In the genomic region with DNA sequence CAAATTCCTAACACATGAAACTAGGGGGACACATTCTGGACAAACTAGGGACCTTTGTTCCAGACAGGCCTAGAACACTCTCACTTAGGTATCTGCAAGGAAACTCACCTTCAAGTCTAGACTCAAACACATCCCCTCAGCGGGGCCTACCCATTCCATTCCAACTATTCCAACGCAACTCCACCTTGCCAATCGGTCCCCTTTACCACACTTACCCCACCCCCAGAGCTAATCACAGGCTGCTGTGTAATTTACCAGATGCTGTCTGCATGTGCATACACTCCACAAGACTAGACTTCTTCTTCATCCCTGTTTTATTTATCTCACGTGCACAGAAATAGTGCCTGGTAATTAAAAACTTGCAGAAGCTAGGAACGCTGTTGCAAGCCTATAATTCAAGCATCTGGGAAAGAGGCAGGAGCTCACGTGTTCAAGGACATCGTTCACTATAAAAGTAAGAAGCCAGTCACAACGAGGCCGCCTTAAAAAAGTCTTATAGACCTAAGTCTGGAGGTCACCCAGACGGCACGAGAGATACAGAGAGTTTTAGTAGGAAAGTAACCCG, we compare ENCODE assay signal across 8 mouse cellular contexts. TPM values are rescaled to one million over a fixed set of nuclear protein-coding genes. Genes with fewer than 3 reads are reported as not detected.
DNase-seq lines count a peak whose midpoint lies in the region; ATAC-seq and TF ChIP-seq lines count a peak whose summit lies in the region.

No protein-coding gene starts in this region.

- peak overlapping the region; percentile 71 for H3K4me2 ChIP-seq in forebrain, embryonic 11.5 days (ENCODE audit: low read depth, low read length, severe bottlenecking)
- H3K4me2 ChIP-seq in limb, embryonic 13.5 days (replicated peaks) = peak overlapping the region; percentile 74
- peak overlapping the region; percentile 67 for H3K4me2 ChIP-seq in stomach, postnatal 0 days (replicated peaks; ENCODE audit: low read depth)

- peaks cover 55% of the 10 kb centered on the region for H3K4me1 ChIP-seq in E14TG2a.4 (replicated peaks; ENCODE audit: low read depth, low read length)
- H3K4me1 ChIP-seq in forebrain, embryonic 11.5 days (replicated peaks; ENCODE audit: control insufficient read depth, insufficient read depth, low read length) = peaks cover 6% of the 10 kb centered on the region; the same call in 1 of the 2 replicates
- peaks cover 11% of the 10 kb centered on the region for H3K4me1 ChIP-seq in limb, embryonic 13.5 days
- no peaks in the 10 kb centered on the region for H3K4me1 ChIP-seq in stomach, postnatal 0 days (replicated peaks; ENCODE audit: control insufficient read depth, insufficient read depth)

- no peaks in the 10 kb centered on the region for H3K9me3 ChIP-seq in E14TG2a.4 (ENCODE audit: low read length)
- H3K9me3 ChIP-seq in forebrain, embryonic 11.5 days (ENCODE audit: control insufficient read depth, low read length) = no peaks in the 10 kb centered on the region
- H3K9me3 ChIP-seq in limb, embryonic 13.5 days = no peaks in the 10 kb centered on the region
- H3K9me3 ChIP-seq in stomach, postnatal 0 days (ENCODE audit: control insufficient read depth, low read length) = no peaks in the 10 kb centered on the region

- intact Hi-C loops in gastrocnemius, adult 2 months (cut with DNase I) = loop anchor here (1.0 kb wide), 1 partner anchor 61 kb away; no protein-coding TSS in a partner anchor

- H3K9ac ChIP-seq in forebrain, embryonic 11.5 days (ENCODE audit: low read length) = peak overlapping the region; percentile 83
- peak overlapping the region; percentile 91 for H3K9ac ChIP-seq in limb, embryonic 13.5 days
- H3K9ac ChIP-seq in stomach, postnatal 0 days (ENCODE audit: low read length) = peak overlapping the region; percentile 89

- H3K27me3 ChIP-seq in E14TG2a.4 (ENCODE audit: insufficient read depth, low read length) = no peaks in the 10 kb centered on the region
- no peaks in the 10 kb centered on the region for H3K27me3 ChIP-seq in forebrain, embryonic 11.5 days (ENCODE audit: control insufficient read depth, insufficient read depth, low read length)
- no peaks in the 10 kb centered on the region for H3K27me3 ChIP-seq in limb, embryonic 13.5 days
- H3K27me3 ChIP-seq in stomach, postnatal 0 days (ENCODE audit: control insufficient read depth, insufficient read depth, low read length) = no peaks in the 10 kb centered on the region

- TF ChIP-seq EP300 in stomach, postnatal 0 days (optimal IDR thresholded peaks at IDR 0.05) = no peak

- peaks cover 39% of the 10 kb centered on the region for H3K36me3 ChIP-seq in E14TG2a.4 (ENCODE audit: insufficient read depth, low read length)
- H3K36me3 ChIP-seq in forebrain, embryonic 11.5 days (ENCODE audit: control insufficient read depth, insufficient read depth, low read length) = no peaks in the 10 kb centered on the region
- H3K36me3 ChIP-seq in limb, embryonic 13.5 days = peaks cover 17% of the 10 kb centered on the region
- no peaks in the 10 kb centered on the region; the same call in 1 of the 2 replicates for H3K36me3 ChIP-seq in stomach, postnatal 0 days (ENCODE audit: control insufficient read depth, insufficient read depth, low read length)

- ATAC-seq in forebrain, embryonic 11.5 days (replicated peaks; ENCODE audit: low FRiP score) = no peak
- ATAC-seq in limb, embryonic 13.5 days (ENCODE audit: low FRiP score, low read depth) = no peak
- ATAC-seq in stomach, postnatal 0 days (ENCODE audit: low FRiP score, low TSS enrichment) = no peak
- ATAC-seq in inflammation-experienced regulatory T-cells, adult 6 months = no peak

- H3K27ac ChIP-seq in gastrocnemius, adult 2 months = peak overlapping the region; percentile 97
- H3K27ac ChIP-seq in forebrain, embryonic 11.5 days (ENCODE audit: low read depth, low read length) = no peak overlapping the region
- no peak overlapping the region for H3K27ac ChIP-seq in limb, embryonic 13.5 days
- peak overlapping the region; percentile 88 for H3K27ac ChIP-seq in stomach, postnatal 0 days (replicated peaks)

- no peak for TF ChIP-seq CTCF in gastrocnemius, adult 2 months (IDR thresholded peaks at IDR 0.05)
- TF ChIP-seq CTCF in E14TG2a.4 (conservative IDR thresholded peaks at IDR 0.05; ENCODE audit: low read length) = no peak
- TF ChIP-seq CTCF in stomach, postnatal 0 days (IDR thresholded peaks at IDR 0.05; ENCODE audit: low read depth) = no peak

- 30% methylated on average over 12 of the region's 12 CpGs for WGBS in forebrain, embryonic 11.5 days
- 12% methylated on average over 12 of the region's 12 CpGs for WGBS in limb, embryonic 13.5 days
- WGBS in stomach, postnatal 0 days = 12% methylated on average over 12 of the region's 12 CpGs

- H3K4me3 ChIP-seq in gastrocnemius, adult 2 months = peak overlapping the region; percentile 91
- peak overlapping the region; percentile 99 for H3K4me3 ChIP-seq in E14TG2a.4 (replicated peaks; ENCODE audit: low read length)
- peak overlapping the region; percentile 84 for H3K4me3 ChIP-seq in forebrain, embryonic 11.5 days (ENCODE audit: low read depth, low read length)
- H3K4me3 ChIP-seq in limb, embryonic 13.5 days = peak overlapping the region; percentile 88
- H3K4me3 ChIP-seq in stomach, postnatal 0 days (ENCODE audit: low read depth, low read length) = peak overlapping the region; percentile 95

- no peak for DNase-seq in gastrocnemius, adult 2 months
- no peak for DNase-seq in gastrocnemius, postnatal 25 days
- DNase-seq in forebrain, embryonic 11.5 days (ENCODE audit: low spot score) = no peak
- peak; percentile 26 for DNase-seq in stomach, postnatal 0 days (ENCODE audit: low spot score)
- no peak for DNase-seq in ovary, postnatal 36 days (ENCODE audit: low spot score)

RNA-seq across cellular contexts. Expression of a gene that starts 1.0 kb away (rescaled TPM):
- total RNA-seq in gastrocnemius, adult 2 months (2021) = 100 to 1,000 TPM in 1 of 2 experiments, 10 to 100 TPM in 1; 83.3 to 126 TPM
- 100 to 1,000 TPM; 101 to 117 TPM for total RNA-seq in gastrocnemius, postnatal 25 days (2021)
- polyA plus RNA-seq in forebrain, embryonic 11.5 days (2014; fragmentation: Nextera tagmentation; extraction: Ambion mirVana) = 59.0 and 69.7 TPM in 2 replicates
- 53.8 and 56.2 TPM in 2 replicates for polyA plus RNA-seq in limb, embryonic 13.5 days (2015; fragmentation: Nextera tagmentation; extraction: Ambion mirVana)
- polyA plus RNA-seq in stomach, postnatal 0 days (2015; fragmentation: Nextera tagmentation; extraction: Ambion mirVana) = 47.0 and 48.9 TPM in 2 replicates
- polyA plus RNA-seq in inflammation-experienced regulatory T-cells, adult 6 months (2017; shearing (Covaris generic)) = 10 to 100 TPM; 25.8 to 32.8 (median 28.4) TPM

RNA-seq across cellular contexts. Expression of a gene that starts 15.9 kb away (rescaled TPM):
- 10 to 100 TPM; 15.5 to 18.9 TPM for total RNA-seq in gastrocnemius, adult 2 months (2021)
- total RNA-seq in gastrocnemius, postnatal 25 days (2021) = 10 to 100 TPM in 1 of 2 experiments, 1 to 10 TPM in 1; 6.6 to 16.7 TPM
- polyA plus RNA-seq in forebrain, embryonic 11.5 days (2014; fragmentation: Nextera tagmentation; extraction: Ambion mirVana) = 11.1 and 12.2 TPM in 2 replicates
- polyA plus RNA-seq in limb, embryonic 13.5 days (2015; fragmentation: Nextera tagmentation; extraction: Ambion mirVana) = 13.7 and 19.6 TPM in 2 replicates
- 14.3 and 14.8 TPM in 2 replicates for polyA plus RNA-seq in stomach, postnatal 0 days (2015; fragmentation: Nextera tagmentation; extraction: Ambion mirVana)
- polyA plus RNA-seq in inflammation-experienced regulatory T-cells, adult 6 months (2017; shearing (Covaris generic)) = 10 to 100 TPM; 19.9 to 45.5 (median 35.2) TPM

RNA-seq across cellular contexts. Expression of a gene that starts 38.3 kb away (rescaled TPM):
- 100 to 1,000 TPM; 120 to 170 TPM for total RNA-seq in gastrocnemius, adult 2 months (2021)
- 10 to 100 TPM; 39.5 to 77.7 TPM for total RNA-seq in gastrocnemius, postnatal 25 days (2021)
- 342 and 364 TPM in 2 replicates for polyA plus RNA-seq in forebrain, embryonic 11.5 days (2014; fragmentation: Nextera tagmentation; extraction: Ambion mirVana)
- 403 and 448 TPM in 2 replicates for polyA plus RNA-seq in limb, embryonic 13.5 days (2015; fragmentation: Nextera tagmentation; extraction: Ambion mirVana)
- polyA plus RNA-seq in stomach, postnatal 0 days (2015; fragmentation: Nextera tagmentation; extraction: Ambion mirVana) = 397 and 409 TPM in 2 replicates
- 1 to 10 TPM in 2 of 3 experiments, under 1 TPM in 1; 0.43 to 2.3 (median 2.2) TPM for polyA plus RNA-seq in inflammation-experienced regulatory T-cells, adult 6 months (2017; shearing (Covaris generic))

Comparison
In these comparisons a context has a peak if more than half of its experiments do, and no peak if none do; other contexts are left out.
1. H3K27ac ChIP-seq: peak in gastrocnemius, adult 2 months (single experiment) and stomach, postnatal 0 days (single experiment); none in forebrain, embryonic 11.5 days (single experiment) and limb, embryonic 13.5 days (single experiment).
2. RNA of a gene that starts 38.3 kb away (polyA plus RNA-seq): 403 to 448 TPM in limb, embryonic 13.5 days, 397 to 409 TPM in stomach, postnatal 0 days and 342 to 364 TPM in forebrain, embryonic 11.5 days; 0.43 to 2.3 TPM in inflammation-experienced regulatory T-cells, adult 6 months; every median in the first group is over 100 times any median in the second.
3. Peak in every context shown above with its lines, with median percentiles within 50 percentile points of each other: H3K4me3 ChIP-seq, H3K4me2 ChIP-seq and H3K9ac ChIP-seq.